In genomic region chr12:41023511-41024421, GRCm38 (mm10) we compare ENCODE assay signal across 8 mouse cellular contexts. TPM values are rescaled to one million over a fixed set of nuclear protein-coding genes. Genes with fewer than 3 reads are reported as not detected.
DNase-seq lines count a peak whose midpoint lies in the region; ATAC-seq lines count a peak whose summit lies in the region.

TSS of gene Immp2l (plus strand) at chr12:41024090.

- no peaks in the 10 kb centered on the region for H3K4me1 ChIP-seq in heart, embryonic 14.5 days (ENCODE audit: control insufficient read depth in 2 of 2, insufficient read depth in 2 of 2, low read length in 2 of 2)
- peaks cover 31% of the 10 kb centered on the region for H3K4me1 ChIP-seq in liver, embryonic 13.5 days (replicated peaks)
- 0 out of 2 replicates have a peak, but pooled peaks cover 5% of the 10 kb centered on the region for H3K4me1 ChIP-seq in stomach, embryonic 16.5 days (ENCODE audit: control insufficient read depth, insufficient read depth, low read length)

- H3K9ac ChIP-seq in heart, embryonic 14.5 days (ENCODE audit: low read length): peak within 1 kb of the TSS; percentile 74
- peak within 1 kb of the TSS; percentile 90 for H3K9ac ChIP-seq in liver, embryonic 13.5 days
- peak within 1 kb of the TSS; percentile 89 for H3K9ac ChIP-seq in stomach, embryonic 16.5 days (ENCODE audit: low read length)

- H3K36me3 ChIP-seq in heart, embryonic 14.5 days (ENCODE audit: control insufficient read depth, insufficient read depth, low read length): no peaks in the 10 kb centered on the region
- no peaks in the 10 kb centered on the region for H3K36me3 ChIP-seq in liver, embryonic 13.5 days
- H3K36me3 ChIP-seq in stomach, embryonic 16.5 days (ENCODE audit: control insufficient read depth, insufficient read depth, low read length): no peaks in the 10 kb centered on the region

- peak within 1 kb of the TSS; percentile 53 to 64 for H3K4me3 ChIP-seq in heart, embryonic 14.5 days (ENCODE audit: control insufficient read depth in 1 of 2, insufficient read depth in 1 of 2, low read depth in 1 of 2, low read length in 2 of 2)
- H3K4me3 ChIP-seq in liver, embryonic 13.5 days (replicated peaks): peak within 1 kb of the TSS; percentile 81
- H3K4me3 ChIP-seq in stomach, embryonic 16.5 days (replicated peaks; ENCODE audit: low read length): peak within 1 kb of the TSS; percentile 81

- H3K27me3 ChIP-seq in heart, embryonic 14.5 days (ENCODE audit: control insufficient read depth, insufficient read depth, low read length): no peaks in the 10 kb centered on the region
- H3K27me3 ChIP-seq in liver, embryonic 13.5 days: no peaks in the 10 kb centered on the region
- no peaks in the 10 kb centered on the region for H3K27me3 ChIP-seq in stomach, embryonic 16.5 days (ENCODE audit: control insufficient read depth, insufficient read depth, low read length)

- ATAC-seq in CD4-positive, CD25-positive, alpha-beta regulatory T cell, adult 4 months: peak; percentile 93
- peak; percentile 96 for ATAC-seq in heart, embryonic 14.5 days (ENCODE audit: insufficient number of reproducible peaks, insufficient read depth, low FRiP score, low read depth)
- peak; percentile 97 for ATAC-seq in liver, embryonic 13.5 days (ENCODE audit: low read depth)
- ATAC-seq in stomach, embryonic 16.5 days (ENCODE audit: insufficient read depth, low FRiP score): peak; percentile 97

- no peaks in the 10 kb centered on the region for H3K9me3 ChIP-seq in heart, embryonic 14.5 days (ENCODE audit: control insufficient read depth, low read length)
- H3K9me3 ChIP-seq in liver, embryonic 13.5 days (replicated peaks): no peaks in the 10 kb centered on the region
- 0 out of 2 replicates have a peak, but pooled peaks cover 6% of the 10 kb centered on the region for H3K9me3 ChIP-seq in stomach, embryonic 16.5 days (replicated peaks; ENCODE audit: control insufficient read depth, low read length)

- WGBS in heart, embryonic 14.5 days: 5% methylated on average over 46 of the region's 68 CpGs
- 2% methylated on average over 68 of the region's 68 CpGs for WGBS in liver, embryonic 13.5 days (ENCODE audit: insufficient replicate concordance)
- WGBS in stomach, embryonic 16.5 days: 3% methylated on average over 67 of the region's 68 CpGs

- peak within 1 kb of the TSS; percentile 75 for H3K4me2 ChIP-seq in heart, embryonic 14.5 days (ENCODE audit: low read length)
- H3K4me2 ChIP-seq in liver, embryonic 13.5 days: peak within 1 kb of the TSS; percentile 88
- peak within 1 kb of the TSS; percentile 83 for H3K4me2 ChIP-seq in stomach, embryonic 16.5 days (ENCODE audit: low read depth, low read length)

- DNase-seq in c-Kit-negative CD71-positive TER-119-positive erythroid progenitor cells, embryonic 14.5 days (ENCODE audit: low read depth, low spot score): peak; percentile 97
- DNase-seq in fibroblast of lung, adult 2 months (ENCODE audit: low read depth): peak; percentile 61
- DNase-seq in kidney, postnatal 14 days: peak; percentile 96
- peak; percentile 98 for DNase-seq in liver, embryonic 13.5 days
- peak; percentile 90 for DNase-seq in neural tube, embryonic 10.5 days (ENCODE audit: extremely low spot score, low spot score)

- H3K27ac ChIP-seq in heart, embryonic 14.5 days (replicated peaks in 1 of 2; ENCODE audit: control insufficient read depth in 1 of 2, insufficient read depth in 1 of 2, low read depth in 2 of 2, low read length in 2 of 2): peak within 1 kb of the TSS in 1 of 2 experiments; percentile 3; a peak in 1 of 4 replicates
- H3K27ac ChIP-seq in liver, embryonic 13.5 days: peak within 1 kb of the TSS; percentile 77
- H3K27ac ChIP-seq in stomach, embryonic 16.5 days (ENCODE audit: low read length): peak within 1 kb of the TSS; percentile 67

RNA-seq across cellular contexts. Expression of gene Immp2l, which starts in this region (rescaled TPM):
- polyA plus RNA-seq in CD4-positive, CD25-positive, alpha-beta regulatory T cell, adult 4 months (2017; shearing (Covaris generic)): 10 to 100 TPM; 22.5 to 38.8 TPM
- 11.4 and 13.4 TPM in 2 replicates for polyA plus RNA-seq in heart, embryonic 14.5 days (2014; fragmentation: Nextera tagmentation; extraction: Ambion mirVana)
- polyA plus RNA-seq in liver, embryonic 13.5 days (2015; fragmentation: Nextera tagmentation; extraction: Ambion mirVana): 10.4 and 10.8 TPM in 2 replicates
- polyA plus RNA-seq in stomach, embryonic 16.5 days (2015; fragmentation: Nextera tagmentation; extraction: Ambion mirVana): 12.5 and 16.3 TPM in 2 replicates
